Mouse (Mus musculus) forebrain, embryonic 14.5 days (tissue): ENCODE measurements at regions not wholly inside any gene's neighbourhood (a gene's known extent, or its start where the extent isn't known, plus 50 kb on each side); places are given as distances from the start of the nearest gene placed in this dataset.

Experiments
- ATAC-seq: fragments of 200-750 bp; cut with Nextera tagmentation; 2 replicates; pipeline ENCODE4 v1.8.0; 2017; ENCODE audit warnings: mild to moderate bottlenecking, moderate library complexity
- DNase-seq: peaks from one replicate; pipeline ENCODE4 v3.0.0-alpha.2; 2015; ENCODE audit warnings: low spot score
- H3K27ac ChIP-seq: fragments of 300-500 bp; sonication (generic); 2 replicates; pipeline ENCODE4 v1.5.1; 2014; ENCODE audit warnings: low read depth, mild to moderate bottlenecking, control low read depth, low read length, moderate library complexity
- H3K27me3 ChIP-seq: fragments of 300-500 bp; sonication (generic); replicated peaks from 2 replicates; pipeline ENCODE4 v1.6.1; 2014; ENCODE audit warnings: low read length, control low read depth, mixed read lengths; ENCODE audit not compliant: control insufficient read depth, insufficient read depth
- H3K36me3 ChIP-seq: fragments of 300-500 bp; sonication (generic); 2 replicates; pipeline ENCODE4 v1.6.1; 2014; ENCODE audit warnings: low read length, control low read depth; ENCODE audit not compliant: control insufficient read depth, insufficient read depth
- H3K4me1 ChIP-seq: fragments of 300-500 bp; sonication (generic); 2 replicates; pipeline ENCODE4 v1.6.1; 2014; ENCODE audit warnings: antibody characterized with exemption, low read length, control low read depth; ENCODE audit not compliant: control insufficient read depth, insufficient read depth
- H3K4me2 ChIP-seq: fragments of 300-500 bp; sonication (generic); 2 replicates; pipeline ENCODE4 v1.6.1; 2014; ENCODE audit warnings: mild to moderate bottlenecking, control low read depth, low read length
- H3K4me3 ChIP-seq: fragments of 300-500 bp; sonication (generic); 2 replicates; pipeline ENCODE4 v1.5.1; 2014; ENCODE audit warnings: low read depth, low read length, control low read depth
- H3K9ac ChIP-seq: fragments of 300-500 bp; sonication (generic); 2 replicates; pipeline ENCODE4 v1.6.1; 2014; ENCODE audit warnings: mild to moderate bottlenecking, low read length, control low read depth, moderate library complexity
- H3K9me3 ChIP-seq: fragments of 300-500 bp; sonication (generic); replicated peaks from 2 replicates; pipeline ENCODE4 v1.6.1; 2016; ENCODE audit warnings: low read length, control low read depth, mixed read lengths; ENCODE audit not compliant: control insufficient read depth
- WGBS: fragments of 180-500 bp; shearing (Covaris S2); extraction: QIAGEN DNeasy Blood & Tissue Kit; methylation state at CpG from one replicate; pipeline ENCODE4 v1.1.7; 2014; 5-methylcytosine and 5-hydroxymethylcytosine counted together

- Histone ChIP-seq H3K4me3 (no peak overlapping the region), H3K36me3 (no peaks in the 10 kb centered on the region), H3K27ac (no peak overlapping the region), H3K4me2 (no peak overlapping the region), H3K9ac (no peak overlapping the region), H3K9me3 (no peaks in the 10 kb centered on the region), H3K27me3 (no peaks in the 10 kb centered on the region), H3K4me1 (no peaks in the 10 kb centered on the region)
- ATAC-seq (no peak), DNase-seq (peak; percentile 25)
- 50% methylated on average over 2 of the region's 2 CpGs for WGBS
These were observed 149.0 kb upstream of the BC052040 start for GRCm38 (mm10) chr2:115432476-115432875.

GRCm38 (mm10) chr2:115441100-115441499 lies 140.4 kb upstream of the BC052040 start:
- no peak overlapping the region for H3K9ac ChIP-seq
- no peaks in the 10 kb centered on the region for H3K27me3 ChIP-seq
- ATAC-seq (no peak), DNase-seq (no peak)
- no peaks in the 10 kb centered on the region for H3K4me1 ChIP-seq
- WGBS: 12% methylated on average over 1 of the region's 1 CpGs
- H3K4me3 ChIP-seq: no peak overlapping the region
- H3K27ac ChIP-seq: no peak overlapping the region
- H3K36me3 ChIP-seq: no peaks in the 10 kb centered on the region
- no peak overlapping the region for H3K4me2 ChIP-seq
- H3K9me3 ChIP-seq: no peaks in the 10 kb centered on the region

- Histone ChIP-seq H3K36me3 (no peaks in the 10 kb centered on the region), H3K9ac (no peak overlapping the region), H3K27ac (no peak overlapping the region), H3K27me3 (no peaks in the 10 kb centered on the region), H3K4me2 (no peak overlapping the region), H3K4me3 (no peak overlapping the region), H3K9me3 (no peaks in the 10 kb centered on the region), H3K4me1 (no peaks in the 10 kb centered on the region)
- no peak for DNase-seq
- no peak for ATAC-seq
- WGBS: 94% methylated on average over 6 of the region's 6 CpGs
These were observed 131.6 kb upstream of the BC052040 start for GRCm38 (mm10) chr2:115449783-115450483.

GRCm38 (mm10) chr2:115455593-115455992 lies 125.9 kb upstream of the BC052040 start:
- peak; percentile 59 for ATAC-seq
- no peaks in the 10 kb centered on the region for H3K36me3 ChIP-seq
- peak; percentile 69 for DNase-seq
- H3K27me3 ChIP-seq: no peaks in the 10 kb centered on the region
- no peak overlapping the region for H3K9ac ChIP-seq
- H3K9me3 ChIP-seq: no peaks in the 10 kb centered on the region
- H3K4me2 ChIP-seq: no peak overlapping the region
- no peak overlapping the region for H3K4me3 ChIP-seq
- H3K4me1 ChIP-seq: peaks cover 13% of the 10 kb centered on the region; the same call in 1 of the 2 replicates
- H3K27ac ChIP-seq: peak overlapping the region; percentile 60; the same call in 1 of the 2 replicates
- 4% methylated on average over 6 of the region's 6 CpGs for WGBS

DNA sequence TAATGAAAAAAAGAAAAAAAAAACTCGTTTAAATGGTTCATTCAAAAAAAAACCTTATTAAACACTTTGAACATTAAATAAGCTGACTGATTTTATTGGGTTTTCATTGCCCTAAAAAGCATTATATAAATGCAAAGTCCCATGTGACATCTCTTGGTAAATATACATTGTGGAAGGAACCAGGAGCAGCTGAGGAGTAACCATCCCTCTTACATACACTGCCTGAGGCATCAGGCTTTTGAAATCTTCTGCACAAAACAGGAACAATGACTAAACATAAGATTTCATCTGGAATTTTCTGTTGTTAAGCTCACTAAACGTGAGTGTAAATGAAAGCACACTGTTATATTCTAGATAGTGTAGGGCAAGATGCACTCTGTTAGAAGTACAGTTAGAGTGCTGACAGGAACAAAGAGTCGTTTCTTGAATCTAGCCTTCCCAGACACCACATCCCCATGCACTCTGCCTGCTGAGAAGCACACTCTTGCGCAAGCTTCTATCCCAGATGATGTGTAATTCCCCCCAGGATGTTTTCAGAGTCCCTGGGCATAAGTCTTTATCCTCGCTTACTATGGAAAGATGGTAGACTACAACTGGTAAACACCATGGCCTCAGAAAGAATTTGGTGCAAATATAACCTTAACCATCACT lies 125.0 kb upstream of the BC052040 start:
- Histone ChIP-seq H3K4me1 (peaks cover 21% of the 10 kb centered on the region; the same call in 1 of the 2 replicates), H3K9me3 (no peaks in the 10 kb centered on the region), H3K27ac (no peak overlapping the region), H3K27me3 (no peaks in the 10 kb centered on the region), H3K36me3 (no peaks in the 10 kb centered on the region), H3K4me3 (no peak overlapping the region), H3K9ac (no peak overlapping the region), H3K4me2 (no peak overlapping the region)
- ATAC-seq: peak; percentile 51
- 15% methylated on average over 5 of the region's 5 CpGs for WGBS
- DNase-seq: peak; percentile 74

DNA sequence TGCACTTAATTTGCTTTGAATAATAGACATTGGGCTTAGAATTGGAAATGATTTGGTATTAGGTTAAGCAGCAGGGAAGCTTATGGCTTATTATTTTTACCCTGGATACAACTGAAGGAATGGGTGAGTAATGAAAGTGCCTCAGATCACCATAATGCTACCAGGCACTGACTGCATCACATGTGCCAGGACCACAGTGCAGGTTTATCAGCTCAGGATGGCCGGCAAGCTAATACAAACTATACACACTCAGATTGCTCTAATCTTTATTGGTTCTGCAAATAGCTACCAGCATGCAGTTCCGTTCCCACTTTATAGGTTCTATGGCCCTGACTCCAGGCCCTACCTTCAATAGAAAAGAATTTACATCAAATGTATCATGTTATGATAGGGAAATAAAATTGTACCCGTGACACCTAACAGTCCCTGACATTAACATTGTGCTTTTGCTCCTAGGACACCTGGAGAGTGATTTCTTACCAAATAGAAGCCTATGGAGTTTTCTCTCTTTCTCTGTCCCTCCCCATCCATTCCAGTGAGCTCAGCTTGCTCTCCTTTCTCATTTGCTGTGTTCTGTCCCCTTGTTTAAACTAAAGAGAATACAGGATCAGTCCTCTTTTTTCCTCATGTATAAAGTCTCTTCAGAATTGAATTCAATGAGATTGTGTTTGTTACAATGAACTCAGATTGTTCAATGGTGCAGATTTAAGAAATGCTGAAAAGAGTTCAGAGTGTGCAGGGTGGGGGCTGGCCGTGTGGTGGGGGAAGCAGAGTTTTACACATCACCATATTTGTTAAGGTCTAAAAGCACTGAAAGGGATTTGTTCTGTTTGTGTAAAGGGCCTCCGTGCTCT lies 121.3 kb upstream of the BC052040 start:
- peaks cover 19% of the 10 kb centered on the region; the same call in 1 of the 2 replicates for H3K4me1 ChIP-seq
- H3K27me3 ChIP-seq: no peaks in the 10 kb centered on the region
- DNase-seq (peak; percentile 81), ATAC-seq (peak; percentile 84)
- no peak overlapping the region for H3K4me2 ChIP-seq
- H3K36me3 ChIP-seq: no peaks in the 10 kb centered on the region
- peak overlapping the region; percentile 15; the same call in 1 of the 2 replicates for H3K27ac ChIP-seq
- WGBS: 9% methylated on average over 5 of the region's 5 CpGs
- H3K4me3 ChIP-seq: no peak overlapping the region
- H3K9ac ChIP-seq: no peak overlapping the region
- H3K9me3 ChIP-seq: peaks cover 5% of the 10 kb centered on the region; the same call in 1 of the 2 replicates

DNA sequence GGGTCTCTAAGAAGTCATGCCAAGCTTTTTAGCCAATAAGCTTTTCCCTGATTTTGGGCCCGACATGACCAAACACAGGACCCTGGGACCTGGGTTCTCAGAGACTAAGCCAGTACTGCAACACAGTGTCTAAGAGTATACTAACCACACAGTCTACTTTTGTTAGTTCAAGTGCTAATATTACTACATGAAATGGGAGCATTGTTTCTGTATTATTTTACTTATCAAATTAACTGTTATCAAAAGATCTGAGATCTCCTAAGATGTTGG lies 120.7 kb upstream of the BC052040 start:
- Histone ChIP-seq H3K36me3 (no peaks in the 10 kb centered on the region), H3K27me3 (no peaks in the 10 kb centered on the region), H3K9me3 (peaks cover 5% of the 10 kb centered on the region; the same call in 1 of the 2 replicates), H3K9ac (no peak overlapping the region), H3K4me3 (no peak overlapping the region), H3K27ac (no peak overlapping the region), H3K4me2 (no peak overlapping the region), H3K4me1 (peaks cover 13% of the 10 kb centered on the region; the same call in 1 of the 2 replicates)
- DNase-seq (no peak), ATAC-seq (no peak)
- WGBS: 5% methylated on average over 1 of the region's 1 CpGs

GRCm38 (mm10) chr2:115466170-115466569 lies 115.3 kb upstream of the BC052040 start:
- H3K4me2 ChIP-seq: no peak overlapping the region
- H3K36me3 ChIP-seq: no peaks in the 10 kb centered on the region
- H3K4me3 ChIP-seq: no peak overlapping the region
- peaks cover 5% of the 10 kb centered on the region; the same call in 1 of the 2 replicates for H3K9me3 ChIP-seq
- H3K9ac ChIP-seq: no peak overlapping the region
- DNase-seq (no peak), ATAC-seq (no peak)
- peaks cover 5% of the 10 kb centered on the region; the same call in 1 of the 2 replicates for H3K4me1 ChIP-seq
- no peaks in the 10 kb centered on the region for H3K27me3 ChIP-seq
- 22% methylated on average over 4 of the region's 4 CpGs for WGBS
- no peak overlapping the region for H3K27ac ChIP-seq
